Mouse (Mus musculus) cerebellum, adult 9-10 months (tissue): ENCODE data around the gene Adcy3.

Source experiments
- DNase-seq: peaks from one replicate; pipeline ENCODE4 v3.0.0; 2022

Gene Adcy3

DNA sequence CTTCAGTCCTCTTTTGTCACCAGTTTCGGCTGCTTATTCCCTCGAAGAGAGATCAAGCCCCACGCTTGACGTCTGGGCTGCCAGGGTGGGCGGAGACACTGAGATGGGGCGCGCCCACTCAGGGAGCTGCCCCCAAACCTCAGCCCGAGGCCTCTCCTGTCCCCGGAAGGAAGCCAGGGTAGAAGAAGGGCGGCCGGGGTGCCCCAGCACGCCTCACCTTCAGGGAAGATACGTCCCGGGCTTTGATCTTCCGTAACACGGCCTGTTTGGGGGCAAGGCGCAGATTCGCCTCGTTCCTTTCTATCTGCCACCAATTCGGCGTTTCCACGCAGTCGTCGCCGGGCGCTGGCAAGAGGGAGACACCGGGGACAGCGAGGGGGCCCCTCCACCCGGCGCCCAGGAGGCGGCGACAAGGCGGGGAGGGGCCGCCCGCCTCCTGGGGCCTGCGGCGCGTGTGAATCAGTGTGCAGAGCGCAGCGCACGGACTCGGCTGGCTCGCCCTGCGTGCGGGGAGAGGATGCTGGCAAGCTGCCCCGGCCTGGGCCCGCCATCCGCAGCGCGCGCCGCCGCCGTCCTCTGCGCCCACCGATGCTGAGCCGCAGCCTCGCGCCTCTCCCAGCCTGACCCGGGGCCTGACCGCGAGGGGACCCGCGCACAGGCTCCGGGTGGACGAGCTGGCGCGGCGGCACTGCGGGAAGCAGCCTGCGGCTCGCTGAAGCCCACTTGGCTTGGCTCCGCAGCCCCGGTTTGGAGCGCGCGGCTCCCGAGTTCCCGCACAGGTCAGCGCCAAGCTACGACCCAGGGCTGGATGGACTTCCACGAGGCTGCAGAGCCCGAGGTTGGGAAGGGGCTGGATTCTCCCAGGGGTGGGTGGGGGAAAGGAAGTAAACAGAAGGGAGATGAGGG is at the start of gene Adcy3:
Gene Adcy3, plus strand, starts transcription at position 163 of the 906 bp plus-strand sequence.
- peak; percentile 74 for DNase-seq

GRCm38 (mm10) chr12:4083441-4083840 is 49.5 kb upstream of the Adcy3 start:
- DNase-seq: peak; percentile 46

DNA sequence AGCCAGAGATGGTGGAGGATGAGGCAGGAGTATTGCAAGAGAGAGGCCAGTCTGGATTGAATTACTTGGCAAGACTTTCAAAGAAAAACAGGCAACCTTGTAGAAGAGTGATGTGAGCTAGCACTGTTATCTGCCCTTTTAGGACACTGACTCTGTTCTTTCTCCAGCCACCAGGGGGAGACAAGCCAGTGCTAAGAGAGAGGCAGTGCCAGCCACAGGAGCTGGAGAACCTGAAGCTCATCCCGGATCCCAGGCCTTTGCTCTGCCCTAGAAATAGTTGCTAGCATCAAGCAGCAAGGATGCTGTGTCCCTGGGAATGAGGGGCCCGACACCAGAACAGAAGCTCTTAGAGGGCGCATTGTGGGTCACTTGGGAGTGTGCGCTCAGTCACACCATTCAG is 25.5 kb upstream of the Adcy3 start:
- DNase-seq: peak; percentile 84

DNA sequence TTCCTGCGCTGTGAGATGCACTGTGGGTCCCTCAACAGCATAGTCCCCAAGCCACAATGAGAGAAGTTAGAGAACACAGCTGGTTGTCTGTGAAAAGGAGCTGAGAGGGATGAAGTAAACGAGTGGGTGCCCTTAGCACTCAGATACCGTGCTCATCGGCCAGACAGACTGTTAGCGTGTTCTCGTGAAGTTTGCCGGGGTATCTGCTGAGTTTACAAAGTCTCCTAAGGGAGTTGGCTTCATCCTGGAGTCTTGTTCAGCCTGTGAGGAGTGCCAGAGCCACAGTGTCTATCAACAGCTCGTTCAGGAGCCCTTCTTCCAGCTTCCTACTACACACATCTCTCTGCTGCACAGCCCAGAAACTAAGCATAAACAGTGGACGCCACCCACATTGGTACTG is 16.8 kb upstream of the Adcy3 start:
- DNase-seq: no peak

GRCm38 (mm10) chr12:4117136-4117535 is 15.8 kb upstream of the Adcy3 start:
- DNase-seq: no peak

DNA sequence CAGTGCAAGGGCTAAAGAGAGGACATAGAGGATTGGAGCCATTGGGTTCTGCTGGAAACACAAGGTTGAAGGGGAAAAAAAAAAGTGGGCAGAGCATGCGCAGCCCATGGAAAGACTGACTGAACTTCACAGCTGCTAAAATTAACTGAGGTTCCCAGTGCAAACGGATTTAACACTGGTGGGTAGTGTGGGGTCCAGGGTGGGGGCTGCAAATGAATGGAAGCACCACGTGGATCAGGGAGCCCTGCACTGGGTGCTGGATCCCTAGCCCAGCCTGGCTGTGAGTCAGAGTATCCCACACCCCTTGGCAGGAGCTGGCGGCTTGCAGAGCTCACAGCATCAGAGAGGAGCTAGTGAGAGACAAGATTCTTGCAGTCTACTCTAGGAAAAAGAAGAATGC is 15.3 kb upstream of the Adcy3 start:
- no peak for DNase-seq

DNA sequence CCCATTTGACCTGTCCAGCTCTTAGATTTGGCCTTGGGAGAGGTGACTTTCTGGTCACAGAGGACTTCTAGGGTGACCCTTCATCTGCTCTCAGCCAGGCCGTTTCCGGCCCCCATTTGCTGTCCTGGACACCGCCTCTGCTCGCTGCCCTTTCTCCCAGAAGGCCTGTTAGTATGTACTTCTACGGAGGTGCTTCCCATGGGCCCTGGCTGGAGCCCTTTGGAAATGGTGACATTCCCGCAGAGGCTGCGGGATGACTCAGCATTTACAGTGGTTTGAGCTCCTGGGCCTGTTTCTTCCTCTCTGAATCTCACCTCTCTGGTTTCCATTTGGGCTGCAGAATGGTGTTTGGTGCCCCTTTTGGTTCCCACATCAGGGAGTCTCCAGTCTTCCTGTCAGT is 5.6 kb upstream of the Adcy3 start:
- DNase-seq: no peak

GRCm38 (mm10) chr12:4133847-4134212 is 927 bp downstream of the Adcy3 start:
- DNase-seq: peak; percentile 54

DNA sequence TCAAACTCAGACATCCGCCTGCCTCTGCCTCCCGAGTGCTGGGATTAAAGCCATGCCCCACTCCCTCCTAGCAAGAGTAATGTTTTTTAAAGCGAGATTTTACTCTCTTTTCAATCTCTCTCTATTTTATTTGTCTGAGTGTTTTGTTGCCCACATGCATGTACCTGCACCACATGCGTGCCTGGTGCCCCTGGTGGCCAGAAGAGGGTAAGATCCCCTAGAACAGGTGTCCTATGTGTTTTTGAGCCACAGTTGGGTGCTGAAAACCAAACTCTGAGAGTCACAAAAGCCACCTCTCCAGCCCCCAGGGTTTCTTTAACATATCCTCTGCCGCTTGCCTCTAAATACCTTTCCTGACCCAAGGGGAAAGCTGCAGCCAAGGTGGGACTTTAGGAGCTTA is 10.3 kb downstream of the Adcy3 start:
- no peak for DNase-seq

DNA sequence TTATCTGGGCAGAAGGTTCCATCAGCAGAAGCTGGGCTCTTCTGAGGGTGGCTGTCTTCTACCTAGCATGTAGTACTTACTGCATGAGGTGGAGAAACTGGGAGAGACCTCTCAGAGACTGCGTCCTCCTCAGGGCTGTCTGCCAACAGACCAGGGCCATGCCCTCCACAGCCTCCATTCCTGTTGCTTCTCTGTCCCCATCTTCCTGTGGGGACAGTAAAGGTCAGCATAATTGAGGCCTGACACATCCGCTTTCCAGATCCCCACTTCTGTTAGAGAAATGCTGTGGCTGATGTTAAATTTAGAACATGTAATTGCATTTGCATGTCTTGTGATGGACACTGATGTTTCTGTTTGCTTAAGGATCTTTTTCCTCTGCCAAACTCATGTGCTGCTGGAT is 18.0 kb downstream of the Adcy3 start:
- no peak for DNase-seq

DNA sequence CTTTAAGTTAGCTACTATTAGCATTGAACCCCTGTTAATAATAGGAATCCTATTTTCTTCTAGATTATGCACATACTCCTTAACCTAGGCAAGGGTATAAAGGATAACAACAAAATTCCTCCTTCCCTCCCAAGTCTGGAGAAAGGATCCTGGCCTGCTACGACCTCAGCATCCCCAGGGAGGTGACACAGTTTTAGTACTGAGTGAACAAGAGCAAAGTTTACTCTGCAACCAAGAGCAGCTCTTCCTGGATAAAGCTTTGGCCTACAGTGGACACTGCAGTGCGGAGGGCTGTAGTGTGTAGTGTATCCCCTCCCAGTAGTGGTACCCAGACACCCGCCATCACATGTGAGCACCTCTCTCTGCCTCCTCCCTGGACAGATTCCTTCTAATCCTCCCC is 19.1 kb downstream of the Adcy3 start:
- no peak for DNase-seq

DNA sequence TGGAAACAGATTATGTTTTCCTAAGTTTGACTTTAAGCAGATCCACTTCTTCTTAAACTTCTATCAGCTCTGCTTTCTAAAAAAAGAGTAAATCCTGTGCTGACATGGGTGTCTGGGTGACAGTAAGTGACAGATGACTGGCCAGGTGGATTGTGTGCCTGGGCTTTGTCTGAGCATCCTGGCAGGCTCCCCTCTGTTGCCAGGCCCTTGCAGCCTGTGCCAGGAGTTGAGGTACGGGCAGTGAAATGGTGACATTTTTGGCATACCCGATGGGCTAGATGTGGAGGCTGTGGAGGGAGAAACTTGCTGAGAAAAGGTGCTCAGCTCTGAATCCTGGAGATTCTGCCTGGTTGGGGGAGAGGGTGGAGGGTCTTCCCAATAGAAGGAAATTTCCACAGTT is 24.6 kb downstream of the Adcy3 start:
- peak; percentile 93 for DNase-seq

DNA sequence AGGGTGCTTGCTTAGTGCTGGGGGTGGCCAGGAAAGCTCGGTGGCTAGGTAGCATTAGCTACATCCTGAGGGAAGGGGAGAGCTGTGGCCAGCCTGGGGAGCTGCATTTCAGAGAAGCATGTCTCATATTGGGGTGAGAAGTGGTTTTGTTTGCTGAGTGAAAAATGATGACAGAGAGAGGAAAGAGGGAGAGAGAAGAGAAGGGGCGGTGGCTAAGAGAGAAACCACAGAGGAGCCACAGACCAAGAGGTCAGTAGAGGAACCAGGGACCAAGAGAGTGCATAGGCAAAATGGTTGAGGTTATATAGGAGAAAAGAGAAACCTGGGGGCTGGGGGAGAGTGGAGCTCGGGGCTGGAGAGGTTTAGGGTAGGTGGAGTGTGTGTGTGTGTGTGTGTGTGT is 25.3 kb downstream of the Adcy3 start:
- DNase-seq: no peak

DNA sequence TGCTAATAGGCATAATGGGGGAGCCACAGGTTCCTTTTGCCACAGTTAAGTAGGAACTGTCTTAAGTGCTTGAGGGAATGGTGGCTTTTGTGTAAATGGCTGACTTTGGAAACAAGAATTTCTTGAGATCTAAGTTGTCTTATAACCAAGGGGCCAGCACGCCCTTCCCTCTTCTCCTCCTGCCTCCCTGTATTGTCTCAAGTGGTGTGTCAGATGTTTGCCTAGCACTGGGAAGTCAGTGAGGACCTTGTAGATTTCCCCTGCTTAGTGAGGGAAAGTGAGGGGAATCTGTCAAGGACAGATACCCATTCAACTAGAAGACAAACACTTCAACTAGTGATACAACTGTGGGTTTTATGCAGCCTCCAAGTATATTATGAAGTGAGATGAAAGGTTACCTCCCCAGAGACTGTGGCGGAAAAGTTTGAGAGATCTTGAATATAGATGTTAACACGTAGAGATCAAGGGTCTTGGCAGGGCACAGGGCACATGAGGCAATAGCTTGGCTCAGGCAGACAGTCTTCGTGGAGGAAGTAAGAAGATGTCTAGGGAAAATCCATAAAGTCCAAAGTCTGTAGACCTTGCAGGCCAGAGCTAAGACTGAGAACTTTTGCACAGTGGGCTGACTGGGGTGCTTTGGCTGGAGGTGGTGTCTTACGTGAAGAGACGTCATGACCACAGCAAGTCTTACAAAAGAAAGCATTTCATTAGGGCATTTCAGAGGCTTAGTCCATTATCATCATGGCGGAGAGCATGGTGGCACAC is 26.1 kb downstream of the Adcy3 start:
- DNase-seq: no peak

DNA sequence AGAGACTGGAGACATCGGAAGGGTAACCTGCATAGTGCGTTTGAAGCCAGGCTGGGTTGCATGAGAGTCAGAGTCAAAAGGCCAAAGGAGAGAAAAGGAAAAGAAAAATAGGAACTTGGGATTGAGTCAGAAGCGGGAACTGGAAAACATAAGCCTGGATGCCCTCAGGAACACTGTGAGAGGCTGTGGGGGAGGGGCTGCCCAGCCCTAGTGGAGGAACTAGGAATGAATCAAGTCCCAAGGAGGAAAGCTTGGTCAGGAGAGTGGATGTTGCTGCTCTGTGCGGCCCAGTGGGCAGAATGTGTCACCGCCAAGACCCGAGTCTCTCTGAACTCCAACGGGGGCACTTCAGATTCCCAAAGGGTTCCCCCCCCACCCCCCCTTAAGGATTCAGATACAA is 27.4 kb downstream of the Adcy3 start:
- no peak for DNase-seq

DNA sequence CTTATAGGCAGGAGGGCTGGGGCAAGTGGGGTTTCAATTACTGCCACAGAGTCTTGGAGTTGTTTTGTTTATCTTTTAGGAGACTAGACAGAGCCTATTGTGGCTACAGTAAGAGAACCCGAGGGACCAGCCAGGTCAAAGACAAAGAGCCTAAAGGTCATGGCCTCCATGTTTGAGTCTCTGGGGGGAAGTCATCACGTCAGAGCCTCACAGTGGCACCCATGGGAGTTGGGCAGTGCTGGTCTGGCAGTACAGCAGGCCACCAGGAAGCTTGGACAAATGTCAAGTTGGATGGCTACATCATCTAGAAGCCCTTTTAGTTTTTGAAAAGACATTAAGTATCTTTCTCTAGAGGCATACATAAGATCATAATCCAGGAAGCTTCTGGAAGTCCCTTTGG is 30.0 kb downstream of the Adcy3 start:
- DNase-seq: no peak

GRCm38 (mm10) chr12:4166970-4167369 is 34.1 kb downstream of the Adcy3 start:
- no peak for DNase-seq

- no peak for DNase-seq
Measured at GRCm38 (mm10) chr12:4169058-4169457, 36.2 kb downstream of the Adcy3 start.

DNA sequence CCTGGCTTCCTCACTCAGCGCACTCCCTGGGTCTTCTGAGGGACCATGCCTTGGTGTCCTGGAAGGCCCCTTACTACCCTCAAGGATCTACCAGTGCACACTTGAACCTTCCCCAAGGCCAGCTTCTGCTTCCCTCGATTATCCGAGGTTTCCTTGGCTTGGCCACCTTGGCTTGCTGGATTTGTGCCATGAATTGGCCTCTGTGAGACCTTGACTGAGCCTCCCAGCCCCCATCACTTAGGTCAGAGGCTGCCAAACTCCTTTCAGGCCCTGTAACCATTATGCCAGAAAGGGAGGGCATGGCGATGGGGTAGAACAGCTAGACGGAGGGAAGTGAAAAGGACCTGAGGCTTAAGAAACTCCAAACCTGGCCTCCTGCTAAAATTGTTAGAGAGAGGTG is 36.7 kb downstream of the Adcy3 start:
- DNase-seq: no peak

- DNase-seq: peak; percentile 76
Measured at GRCm38 (mm10) chr12:4173108-4173790, 40.3 kb downstream of the Adcy3 start.

DNA sequence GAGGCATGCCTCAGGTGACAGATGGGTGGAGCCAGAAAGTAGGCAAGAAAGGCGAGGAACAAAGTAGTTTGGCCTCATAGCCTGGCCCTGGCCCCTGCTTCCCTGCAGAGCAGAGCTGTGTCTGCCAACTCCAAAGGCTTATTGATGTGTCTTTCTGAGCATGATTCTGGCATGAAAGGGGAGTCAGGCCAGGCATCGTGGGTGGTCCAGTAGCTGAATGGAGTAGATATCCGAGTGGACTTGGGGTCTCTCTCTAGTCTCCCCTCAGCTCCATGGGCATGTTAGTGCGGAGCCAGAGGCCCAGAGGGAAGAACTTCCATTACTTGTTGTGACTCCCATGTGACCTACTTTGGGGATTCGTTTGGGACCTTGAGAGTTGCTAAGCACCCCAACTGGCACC is 45.9 kb downstream of the Adcy3 start:
- no peak for DNase-seq

GRCm38 (mm10) chr12:4179671-4180233 is 46.8 kb downstream of the Adcy3 start:
- no peak for DNase-seq

- DNase-seq: no peak
Measured at GRCm38 (mm10) chr12:4180507-4180906, 47.6 kb downstream of the Adcy3 start.
